Mouse (Mus musculus): ENCODE results near the gene Per1. TPM values are rescaled to one million over a fixed set of nuclear protein-coding genes. Genes with fewer than 3 reads are reported as not detected.
A peak's percentile ranks its signal among the peaks of the same experiment; 100 is the strongest.

Per1 gene
- polyA plus RNA-seq, 1 experiment from 2014 or later = 30.0 TPM

DNA sequence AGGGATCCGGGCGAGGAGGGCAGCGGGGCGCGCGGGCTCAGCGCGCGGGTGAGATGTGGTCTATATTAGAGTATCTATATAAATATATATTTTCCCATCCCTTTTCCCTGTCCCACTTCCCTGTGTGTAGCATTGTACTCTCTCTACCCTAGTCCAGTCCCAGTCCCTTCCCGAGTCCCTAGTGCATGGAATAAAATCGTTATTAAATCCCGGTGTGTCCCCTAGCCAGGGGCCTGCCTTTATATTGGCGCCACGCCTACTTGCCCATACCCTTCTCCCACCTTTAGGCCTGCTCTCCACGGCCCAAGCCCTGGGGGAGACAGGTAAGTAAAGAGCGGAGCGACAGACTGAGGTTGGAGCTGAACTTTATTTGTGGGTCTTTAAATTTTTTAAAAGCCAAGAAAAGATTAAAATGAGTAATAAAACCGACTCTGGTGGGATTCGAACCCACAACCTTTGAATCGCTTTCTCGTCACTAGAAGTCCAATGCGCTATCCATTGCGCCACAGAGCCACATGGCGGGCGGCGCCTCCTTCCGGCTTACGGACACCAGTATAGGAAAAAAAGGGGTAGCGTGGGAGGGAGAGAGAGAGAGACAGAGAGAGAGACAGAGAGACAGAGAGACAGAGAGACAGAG lies 28.2 kb downstream of the Per1 start:
- peaks cover 23% of the 10 kb centered on the region; the same call in 1 of the 2 replicates for H3K4me1 ChIP-seq (ENCODE audit: insufficient read depth, low read depth, low read length)
- WGBS = under 1% methylated on average over 29 of the region's 29 CpGs

DNA sequence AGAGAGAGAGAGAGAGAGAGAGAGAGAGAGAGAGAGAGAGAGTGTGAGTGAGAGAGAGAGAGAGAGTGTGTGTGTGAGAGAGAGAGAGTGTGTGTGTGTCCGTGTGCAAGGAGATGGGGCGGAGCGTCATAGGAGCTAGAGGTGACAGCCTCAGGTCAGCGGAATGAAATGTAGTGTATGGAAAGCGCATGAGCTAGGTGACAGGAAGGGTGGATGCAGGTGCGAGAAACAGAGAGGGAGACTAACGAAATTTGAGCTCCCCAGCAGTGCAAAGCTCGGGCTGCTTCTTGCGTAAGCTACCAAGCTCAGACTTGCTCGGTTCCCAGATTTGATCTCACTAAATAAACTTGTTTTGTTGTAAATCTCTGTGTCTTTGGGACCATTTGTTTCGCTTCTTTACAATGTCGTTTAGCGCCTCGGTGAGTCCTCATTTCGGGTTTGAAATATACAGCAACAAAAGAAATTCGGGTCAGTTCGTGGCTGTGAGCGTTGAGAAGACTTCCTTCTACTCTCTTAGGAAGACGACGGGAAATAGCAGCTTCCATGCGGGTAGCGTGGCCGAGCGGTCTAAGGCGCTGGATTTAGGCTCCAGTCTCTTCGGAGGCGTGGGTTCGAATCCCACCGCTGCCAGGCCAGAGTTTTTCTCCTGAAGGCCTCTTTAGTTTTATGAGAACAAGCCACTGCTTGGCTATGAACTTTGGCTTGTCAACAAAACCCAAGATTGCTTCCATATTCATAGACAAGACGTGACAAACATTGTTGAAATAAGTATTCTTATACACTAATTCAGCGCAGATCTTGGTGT lies 28.9 kb downstream of the Per1 start:
- ATAC-seq = peak; percentile 54
- H3K36me3 ChIP-seq (ENCODE audit: insufficient read depth, low read length) = no peaks in the 10 kb centered on the region
- peak; percentile 89 for DNase-seq (ENCODE audit: low spot score)

More for the DNA sequence above, 28.2 kb downstream of the Per1 start:
- peak; percentile 88 for DNase-seq (ENCODE audit: low spot score)
- Histone ChIP-seq H3K9ac (replicated peaks; ENCODE audit: low read depth) (peak overlapping the region; percentile 48), H3K27ac (ENCODE audit: low read length) (peak overlapping the region; percentile 87), H3K9me3 (ENCODE audit: low read length) (no peaks in the 10 kb centered on the region), H3K27me3 (replicated peaks; ENCODE audit: insufficient read depth, low read length) (no peaks in the 10 kb centered on the region), H3K4me3 (ENCODE audit: low read depth, low read length) (peak overlapping the region; percentile 54), H3K36me3 (ENCODE audit: insufficient read depth, low read length) (no peaks in the 10 kb centered on the region), H3K4me2 (replicated peaks; ENCODE audit: low read depth, low read length) (peak overlapping the region; percentile 77)
- ATAC-seq = no peak
- no peak; the same call in 1 of the 2 replicates for TF ChIP-seq EP300 (IDR thresholded peaks at IDR 0.05)
- peak; percentile 49 for TF ChIP-seq CTCF (IDR thresholded peaks at IDR 0.05)

DNA sequence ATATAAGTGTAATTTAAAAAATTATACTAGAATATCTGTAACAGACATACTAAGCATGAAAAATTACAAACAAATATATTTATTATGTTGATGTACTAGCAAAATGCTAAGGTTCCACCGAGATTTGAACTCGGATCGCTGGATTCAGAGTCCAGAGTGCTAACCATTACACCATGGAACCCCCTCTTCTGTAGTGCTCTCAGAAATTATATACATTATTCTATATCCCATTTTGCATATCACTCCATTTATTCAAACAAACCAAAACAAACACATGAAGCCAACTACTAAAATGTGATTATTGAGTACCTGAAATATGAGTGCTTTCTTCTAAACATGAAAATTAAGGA lies 29.5 kb downstream of the Per1 start:
- Histone ChIP-seq H3K9me3 (ENCODE audit: low read length) (no peaks in the 10 kb centered on the region), H3K27me3 (replicated peaks; ENCODE audit: insufficient read depth, low read length) (no peaks in the 10 kb centered on the region), H3K4me3 (ENCODE audit: low read depth, low read length) (no peak overlapping the region), H3K4me1 (ENCODE audit: insufficient read depth, low read depth, low read length) (peaks cover 18% of the 10 kb centered on the region; the same call in 1 of the 2 replicates), H3K4me2 (replicated peaks; ENCODE audit: low read depth, low read length) (0 out of 2 replicates have a peak overlapping the region, but pooled peaks have one; percentile 77), H3K9ac (replicated peaks; ENCODE audit: low read depth) (no peak overlapping the region), H3K27ac (ENCODE audit: low read length) (peak overlapping the region; percentile 87; the same call in 1 of the 2 replicates), H3K36me3 (ENCODE audit: insufficient read depth, low read length) (no peaks in the 10 kb centered on the region)
- ATAC-seq (peak; percentile 27), DNase-seq (ENCODE audit: low spot score) (peak; percentile 88)
- 2% methylated on average over 3 of the region's 3 CpGs for WGBS
- TF ChIP-seq EP300 (IDR thresholded peaks at IDR 0.05) (peak; percentile 60; the same call in 1 of the 2 replicates), CTCF (IDR thresholded peaks at IDR 0.05) (no peak)

More for the DNA sequence above, 28.9 kb downstream of the Per1 start:
- H3K4me3 ChIP-seq (ENCODE audit: low read depth, low read length) = peak overlapping the region; percentile 54
- TF ChIP-seq EP300 (IDR thresholded peaks at IDR 0.05) (no peak), CTCF (IDR thresholded peaks at IDR 0.05) (no peak)
- H3K27me3 ChIP-seq (replicated peaks; ENCODE audit: insufficient read depth, low read length) = no peaks in the 10 kb centered on the region
- H3K4me2 ChIP-seq (replicated peaks; ENCODE audit: low read depth, low read length) = peak overlapping the region; percentile 77
- no peaks in the 10 kb centered on the region for H3K9me3 ChIP-seq (ENCODE audit: low read length)
- peak overlapping the region; percentile 23; the same call in 1 of the 2 replicates for H3K9ac ChIP-seq (replicated peaks; ENCODE audit: low read depth)
- WGBS = under 1% methylated on average over 31 of the region's 31 CpGs
- H3K4me1 ChIP-seq (ENCODE audit: insufficient read depth, low read depth, low read length) = peaks cover 22% of the 10 kb centered on the region; the same call in 1 of the 2 replicates
- peak overlapping the region; percentile 87 for H3K27ac ChIP-seq (ENCODE audit: low read length)

DNA sequence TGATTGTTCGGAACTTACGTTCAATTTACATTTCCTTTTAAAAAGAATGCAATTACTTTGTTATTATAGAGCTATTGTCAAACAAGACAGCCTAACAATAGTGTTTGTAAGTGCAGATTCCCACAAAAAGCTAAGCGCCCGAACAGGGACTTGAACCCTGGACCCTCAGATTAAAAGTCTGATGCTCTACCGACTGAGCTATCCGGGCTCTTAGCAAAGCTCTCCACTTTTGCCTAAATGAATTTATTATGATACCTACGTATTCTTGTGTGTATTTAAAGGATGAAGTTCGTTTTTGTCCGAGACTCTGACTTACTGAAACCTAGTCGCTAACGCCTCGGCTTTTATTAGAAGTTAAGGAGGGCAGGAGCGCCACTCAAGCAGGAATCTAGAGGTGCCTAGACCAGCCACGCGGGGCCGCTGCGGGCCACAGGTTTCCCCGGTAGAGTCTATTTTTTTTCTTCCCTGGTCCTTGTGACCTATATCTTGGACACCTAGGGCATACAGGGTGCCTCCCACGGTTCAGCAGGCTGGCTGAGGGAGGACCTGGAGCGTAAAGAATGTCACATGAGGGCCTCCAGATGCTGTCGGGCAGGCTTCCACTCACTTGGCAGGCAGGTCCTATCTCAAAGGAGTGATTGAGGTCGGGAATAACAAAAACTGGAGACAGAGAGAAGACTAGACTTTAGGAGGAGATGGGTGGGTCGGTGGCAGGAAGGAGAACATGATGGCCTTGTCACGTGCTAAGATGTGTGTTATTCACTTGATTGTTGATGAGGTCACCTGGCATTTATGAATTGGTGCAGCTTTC lies 30.2 kb downstream of the Per1 start:
- no peaks in the 10 kb centered on the region for H3K36me3 ChIP-seq (ENCODE audit: insufficient read depth, low read length)
- WGBS = under 1% methylated on average over 24 of the region's 24 CpGs
- ATAC-seq = peak; percentile 49

DNA sequence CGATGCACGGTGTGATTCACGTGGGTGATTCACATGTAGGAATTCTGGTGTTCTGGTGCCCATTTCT lies 30.7 kb downstream of the Per1 start, which contains the start of gene Aloxe3:
Aloxe3 (plus strand) TSS at position 45 of the 67 bp plus-strand sequence.
- H3K9me3 ChIP-seq (ENCODE audit: low read length) = no peaks in the 10 kb centered on the region
- DNase-seq (ENCODE audit: low spot score) = no peak
- no peaks in the 10 kb centered on the region for H3K36me3 ChIP-seq (ENCODE audit: insufficient read depth, low read length)
- H3K27me3 ChIP-seq (replicated peaks; ENCODE audit: insufficient read depth, low read length) = no peaks in the 10 kb centered on the region
- H3K4me1 ChIP-seq (ENCODE audit: insufficient read depth, low read depth, low read length) = peaks cover 12% of the 10 kb centered on the region; the same call in 1 of the 2 replicates
- H3K9ac ChIP-seq (replicated peaks; ENCODE audit: low read depth) = 0 out of 2 replicates have a peak within 1 kb of the TSS, but pooled peaks have one; percentile 6
- peak within 1 kb of the TSS; percentile 74 for H3K27ac ChIP-seq (ENCODE audit: low read length)
- 0% methylated on average over 3 of the region's 3 CpGs for WGBS
- no peak for ATAC-seq
- peak within 1 kb of the TSS; percentile 40 for H3K4me3 ChIP-seq (ENCODE audit: low read depth, low read length)
- peak within 1 kb of the TSS; percentile 59 for H3K4me2 ChIP-seq (replicated peaks; ENCODE audit: low read depth, low read length)
- TF ChIP-seq CTCF (IDR thresholded peaks at IDR 0.05) (no peak), EP300 (IDR thresholded peaks at IDR 0.05) (no peak)

More for the DNA sequence above, 30.2 kb downstream of the Per1 start:
- 0 out of 2 replicates have a peak overlapping the region, but pooled peaks have one; percentile 6 for H3K9ac ChIP-seq (replicated peaks; ENCODE audit: low read depth)
- TF ChIP-seq EP300 (IDR thresholded peaks at IDR 0.05) = peak; percentile 59; the same call in 1 of the 2 replicates
- TF ChIP-seq CTCF (IDR thresholded peaks at IDR 0.05) = peak; percentile 67
- H3K9me3 ChIP-seq (ENCODE audit: low read length) = no peaks in the 10 kb centered on the region
- H3K4me3 ChIP-seq (ENCODE audit: low read depth, low read length) = peak overlapping the region; percentile 40
- no peaks in the 10 kb centered on the region for H3K27me3 ChIP-seq (replicated peaks; ENCODE audit: insufficient read depth, low read length)
- peak; percentile 97 for DNase-seq (ENCODE audit: low spot score)
- H3K27ac ChIP-seq (ENCODE audit: low read length) = peak overlapping the region; percentile 74
- H3K4me2 ChIP-seq (replicated peaks; ENCODE audit: low read depth, low read length) = peak overlapping the region; percentile 59
- peaks cover 16% of the 10 kb centered on the region; the same call in 1 of the 2 replicates for H3K4me1 ChIP-seq (ENCODE audit: insufficient read depth, low read depth, low read length)
